Mouse (Mus musculus) embryonic facial prominence, embryonic 11.5 days (tissue): ENCODE results near the gene 4930402H24Rik. TPM values are rescaled to one million over a fixed set of nuclear protein-coding genes. Genes with fewer than 3 reads are reported as not detected.

Experiments
- ATAC-seq: fragments of 200-750 bp; cut with Nextera tagmentation; replicated peaks from 2 replicates; pipeline ENCODE4 v1.8.0; 2017; ENCODE audit warnings: low read depth; ENCODE audit not compliant: insufficient number of reproducible peaks, low FRiP score, low TSS enrichment
- DNase-seq: peaks from one replicate; pipeline ENCODE4 v3.0.0-alpha.2; 2015; ENCODE audit warnings: low spot score
- H3K27ac ChIP-seq: fragments of 300-500 bp; sonication (generic); replicated peaks from 2 replicates; pipeline ENCODE4 v1.5.1; 2014; ENCODE audit warnings: mild to moderate bottlenecking, low read depth, low read length, control low read depth
- H3K27me3 ChIP-seq: fragments of 300-500 bp; sonication (generic); 2 replicates; pipeline ENCODE4 v1.6.1; 2014; ENCODE audit warnings: mild to moderate bottlenecking, low read length, moderate library complexity, mixed read lengths; ENCODE audit not compliant: control insufficient read depth, insufficient read depth
- H3K36me3 ChIP-seq: fragments of 300-500 bp; sonication (generic); replicated peaks from 2 replicates; pipeline ENCODE4 v1.6.1; 2014; ENCODE audit warnings: low read depth, mild to moderate bottlenecking, low read length, moderate library complexity, mixed read lengths; ENCODE audit not compliant: control insufficient read depth, insufficient read depth
- H3K4me1 ChIP-seq: fragments of 300-500 bp; sonication (generic); 2 replicates; pipeline ENCODE4 v1.6.1; 2014; ENCODE audit warnings: low read length, mixed read lengths; ENCODE audit not compliant: control insufficient read depth, insufficient read depth
- H3K4me2 ChIP-seq: fragments of 300-500 bp; sonication (generic); 2 replicates; pipeline ENCODE4 v1.6.1; 2014; ENCODE audit warnings: low read depth, mild to moderate bottlenecking, control low read depth, low read length, moderate library complexity
- H3K4me3 ChIP-seq: fragments of 300-500 bp; sonication (generic); 2 replicates; pipeline ENCODE4 v1.5.1; 2014; ENCODE audit warnings: low read depth, low read length, control low read depth
- H3K9ac ChIP-seq: fragments of 300-500 bp; sonication (generic); replicated peaks from 2 replicates; pipeline ENCODE4 v1.6.1; 2014; ENCODE audit warnings: mild to moderate bottlenecking, control low read depth, low read length
- H3K9me3 ChIP-seq: fragments of 300-500 bp; sonication (generic); replicated peaks from 2 replicates; pipeline ENCODE4 v1.6.1; 2016; ENCODE audit warnings: mild to moderate bottlenecking, low read length, inconsistent platforms, mixed read lengths; ENCODE audit not compliant: control insufficient read depth
- WGBS: fragments of 180-500 bp; shearing (Covaris S2); extraction: QIAGEN DNeasy Blood & Tissue Kit; methylation state at CpG from one replicate; pipeline ENCODE4 v1.1.7; 2014; 5-methylcytosine and 5-hydroxymethylcytosine counted together
- polyA plus RNA-seq: library from polyadenylated mRNA; unstranded; fragments of >200 nt; fragmentation: Nextera tagmentation; extraction: Ambion mirVana; gene quantifications from 2 replicates; pipeline ENCODE4 v1.2.1, GENCODE M21; 2014

Gene 4930402H24Rik
- polyA plus RNA-seq, 1 experiment from 2014 or later = 31.3 TPM

DNA sequence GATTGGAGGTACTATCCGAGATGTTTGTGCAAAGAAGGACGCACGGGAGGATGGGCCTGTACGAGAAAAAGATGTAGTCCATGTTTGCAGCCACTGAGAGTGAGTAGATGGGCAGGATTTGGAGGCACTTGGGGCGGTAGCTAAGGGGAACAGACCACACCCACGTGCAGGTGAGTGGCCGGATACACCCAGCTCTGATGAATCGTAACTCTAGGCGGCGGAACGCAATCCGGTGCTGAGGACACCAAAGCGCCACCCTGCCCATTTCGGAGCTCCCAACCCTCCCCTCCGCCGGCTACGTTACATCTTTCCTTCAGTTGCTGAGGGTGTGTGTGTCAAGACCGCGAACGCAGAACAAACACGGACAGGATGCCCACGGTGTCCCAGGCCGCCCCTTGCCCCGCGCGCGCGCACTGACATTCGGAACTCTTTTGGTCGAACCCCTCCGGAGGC, 209.5 kb downstream of the 4930402H24Rik start:
- H3K9ac ChIP-seq = peak overlapping the region; percentile 54
- no peak overlapping the region for H3K27ac ChIP-seq
- under 1% methylated on average over 31 of the region's 31 CpGs for WGBS
- H3K4me3 ChIP-seq = peak overlapping the region; percentile 48
- peaks cover 22% of the 10 kb centered on the region for H3K27me3 ChIP-seq
- H3K4me1 ChIP-seq = peaks cover 4% of the 10 kb centered on the region
- H3K9me3 ChIP-seq = no peaks in the 10 kb centered on the region
- H3K36me3 ChIP-seq = no peaks in the 10 kb centered on the region
- ATAC-seq (peak; percentile 29; the same call in 1 of the 2 replicates), DNase-seq (peak; percentile 20)
- H3K4me2 ChIP-seq = peak overlapping the region; percentile 100

DNA sequence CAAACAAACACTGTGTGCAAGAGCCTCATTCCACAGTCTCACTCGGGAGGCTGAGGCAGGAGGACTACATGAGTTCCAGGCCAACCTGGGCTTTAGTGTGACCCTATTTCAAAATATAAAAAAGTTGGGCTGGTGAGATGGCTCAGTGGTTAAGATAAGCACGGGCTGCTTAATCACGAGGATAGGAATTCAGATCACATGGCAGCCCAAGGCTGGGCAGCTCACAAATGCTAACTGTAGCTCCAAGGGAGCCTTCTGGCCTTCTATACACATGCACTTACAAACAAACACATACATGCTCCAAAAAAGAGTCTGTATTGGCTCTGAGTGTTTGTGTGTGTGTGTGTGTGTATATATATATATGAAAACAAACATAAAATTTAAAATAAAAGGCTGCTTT, 212.6 kb downstream of the 4930402H24Rik start:
- no peak overlapping the region for H3K9ac ChIP-seq
- no peaks in the 10 kb centered on the region for H3K9me3 ChIP-seq
- WGBS = 42% methylated on average over 3 of the region's 3 CpGs
- no peak for DNase-seq
- peaks cover 4% of the 10 kb centered on the region for H3K4me1 ChIP-seq
- H3K4me3 ChIP-seq = no peak overlapping the region
- no peak overlapping the region for H3K27ac ChIP-seq
- H3K4me2 ChIP-seq = no peak overlapping the region
- H3K27me3 ChIP-seq = peaks cover 21% of the 10 kb centered on the region
- ATAC-seq = no peak
- H3K36me3 ChIP-seq = no peaks in the 10 kb centered on the region

DNA sequence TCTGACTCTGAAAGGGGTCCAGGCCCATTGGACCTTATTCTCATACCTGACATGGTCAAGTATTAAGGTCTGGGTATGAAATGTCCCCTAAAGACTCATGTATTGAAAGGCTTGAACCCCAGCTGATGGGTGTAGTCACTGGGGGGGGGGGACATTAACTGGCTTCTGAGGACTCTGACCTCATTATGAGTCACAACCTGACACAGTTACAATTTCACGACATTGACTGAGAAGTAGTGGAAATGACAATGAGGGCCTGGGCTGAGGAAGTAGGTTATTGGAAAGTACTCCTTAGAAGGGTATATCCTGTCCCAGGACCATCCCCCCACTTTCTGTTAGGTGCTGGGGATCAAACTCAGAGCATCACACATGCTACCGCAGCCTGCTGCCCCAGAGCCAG, 217.2 kb downstream of the 4930402H24Rik start:
- WGBS = 83% methylated on average over 2 of the region's 2 CpGs
- H3K4me3 ChIP-seq = no peak overlapping the region
- no peaks in the 10 kb centered on the region for H3K36me3 ChIP-seq
- no peak overlapping the region for H3K4me2 ChIP-seq
- DNase-seq (no peak), ATAC-seq (no peak)
- no peaks in the 10 kb centered on the region for H3K9me3 ChIP-seq
- H3K27ac ChIP-seq = no peak overlapping the region
- no peaks in the 10 kb centered on the region for H3K27me3 ChIP-seq
- H3K9ac ChIP-seq = no peak overlapping the region
- H3K4me1 ChIP-seq = no peaks in the 10 kb centered on the region

DNA sequence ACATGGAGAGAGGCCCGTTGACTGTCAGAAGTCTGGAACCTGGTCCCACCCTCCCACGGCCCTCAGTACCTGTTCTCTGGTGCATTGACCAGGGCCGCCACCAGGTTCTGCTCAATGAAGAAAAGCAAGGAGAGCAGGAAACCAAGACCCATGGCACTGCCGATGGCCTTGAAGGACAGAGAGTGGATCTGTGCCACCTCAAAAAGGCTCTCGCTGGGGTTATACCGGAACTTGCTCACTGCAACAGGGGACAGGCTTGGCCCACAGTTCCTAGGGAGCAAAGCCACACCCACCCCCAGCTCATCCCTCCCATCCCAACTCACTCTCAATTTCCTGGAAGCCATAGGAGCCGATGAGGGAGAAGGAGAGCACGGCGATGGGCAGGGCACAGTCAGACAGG, 220.8 kb downstream of the 4930402H24Rik start:
- Histone ChIP-seq H3K36me3 (no peaks in the 10 kb centered on the region; the same call in none of the 2 replicates), H3K9me3 (no peaks in the 10 kb centered on the region), H3K4me3 (no peak overlapping the region), H3K27ac (no peak overlapping the region), H3K4me1 (no peaks in the 10 kb centered on the region), H3K27me3 (no peaks in the 10 kb centered on the region), H3K4me2 (no peak overlapping the region), H3K9ac (no peak overlapping the region)
- DNase-seq (no peak), ATAC-seq (no peak)
- WGBS = 86% methylated on average over 9 of the region's 9 CpGs

DNA sequence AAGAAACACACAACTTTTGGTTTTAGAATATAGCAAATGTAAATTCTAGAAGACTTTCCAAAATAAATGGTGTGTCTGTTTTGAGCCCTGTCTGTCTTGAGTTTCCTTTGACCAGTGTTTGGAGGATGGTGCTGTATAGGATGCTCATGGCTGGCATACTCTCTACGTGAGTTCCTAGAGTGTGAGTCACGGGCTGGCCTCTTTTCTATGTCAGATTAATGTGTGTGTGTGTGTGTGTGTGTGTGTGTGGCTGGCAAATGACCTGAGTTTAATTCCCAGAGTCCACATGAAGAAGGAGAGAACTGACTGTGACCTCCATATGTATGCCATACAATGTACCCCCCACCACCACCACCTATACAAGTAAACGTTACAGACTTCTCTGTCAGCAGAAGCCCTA, 224.7 kb downstream of the 4930402H24Rik start:
- Histone ChIP-seq H3K4me3 (no peak overlapping the region), H3K27ac (no peak overlapping the region), H3K4me1 (no peaks in the 10 kb centered on the region), H3K9me3 (no peaks in the 10 kb centered on the region), H3K27me3 (no peaks in the 10 kb centered on the region), H3K4me2 (no peak overlapping the region), H3K36me3 (peaks cover 9% of the 10 kb centered on the region), H3K9ac (no peak overlapping the region)
- 83% methylated on average over 3 of the region's 3 CpGs for WGBS
- DNase-seq (no peak), ATAC-seq (no peak)

DNA sequence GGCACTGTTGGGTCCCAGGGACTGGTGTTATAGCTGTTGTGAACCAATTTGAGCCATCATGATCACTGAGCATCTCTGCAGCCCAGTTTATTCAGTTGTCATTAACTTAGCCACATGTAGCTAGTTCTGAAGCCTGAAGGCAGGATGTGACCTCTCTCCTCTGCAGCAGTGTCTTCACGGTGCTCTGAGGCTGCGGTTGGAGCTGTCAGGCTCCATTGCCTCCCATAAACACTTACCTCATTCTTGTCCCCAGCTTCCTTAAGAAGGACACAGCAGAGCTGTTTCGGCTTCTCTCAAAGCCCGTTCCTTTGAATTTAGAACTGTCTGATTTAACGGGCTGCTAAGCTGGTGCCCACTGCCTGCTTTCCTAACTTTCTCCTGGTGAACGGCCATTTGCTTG, 226.3 kb downstream of the 4930402H24Rik start:
- 77% methylated on average over 6 of the region's 6 CpGs for WGBS
- Histone ChIP-seq H3K9me3 (no peaks in the 10 kb centered on the region), H3K4me2 (no peak overlapping the region), H3K36me3 (peaks cover 9% of the 10 kb centered on the region), H3K27ac (no peak overlapping the region), H3K27me3 (no peaks in the 10 kb centered on the region), H3K4me1 (no peaks in the 10 kb centered on the region), H3K4me3 (no peak overlapping the region), H3K9ac (no peak overlapping the region)
- ATAC-seq = no peak
- no peak for DNase-seq

DNA sequence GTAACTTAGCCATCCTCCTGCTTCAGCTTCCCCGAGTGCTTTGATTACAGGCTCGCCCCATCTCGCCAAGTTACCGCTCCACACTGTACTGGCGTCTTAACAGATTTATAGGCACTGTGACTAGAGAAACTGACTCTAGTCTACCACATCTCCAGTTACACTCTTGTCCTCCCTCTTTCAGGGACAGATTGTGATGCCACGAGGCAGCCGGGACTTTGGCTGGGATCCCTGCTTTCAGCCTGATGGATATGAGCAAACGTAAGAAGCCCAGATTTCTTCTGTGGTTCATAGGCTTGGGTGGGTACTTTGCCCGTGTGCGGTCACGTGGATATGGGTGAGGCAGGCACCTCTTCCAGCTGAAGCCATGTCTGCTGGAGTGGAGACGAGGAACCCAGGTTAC, 227.1 kb downstream of the 4930402H24Rik start:
- 94% methylated on average over 12 of the region's 12 CpGs for WGBS
- no peaks in the 10 kb centered on the region for H3K27me3 ChIP-seq

DNA sequence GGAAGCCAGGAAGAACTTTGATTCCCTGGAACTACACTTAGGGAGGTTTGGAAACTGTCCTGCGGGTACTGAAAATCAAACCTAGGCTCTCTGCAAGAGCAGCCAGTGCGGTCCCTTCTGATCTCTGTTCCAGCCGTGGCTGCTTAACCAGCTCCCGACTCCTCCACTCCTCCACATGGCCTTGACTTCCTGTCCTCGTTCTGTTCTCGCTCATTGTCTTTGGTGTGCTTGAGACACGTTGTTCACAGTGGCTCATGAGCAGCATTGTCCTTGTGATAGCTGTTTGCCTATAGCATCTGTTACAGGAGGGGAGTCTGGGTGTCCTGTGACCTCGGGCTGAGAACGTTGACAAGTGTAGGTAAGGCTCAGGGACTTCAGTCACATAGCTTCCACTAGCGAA, 229.0 kb downstream of the 4930402H24Rik start:
- Histone ChIP-seq H3K9me3 (no peaks in the 10 kb centered on the region), H3K27me3 (no peaks in the 10 kb centered on the region), H3K9ac (no peak overlapping the region), H3K4me3 (no peak overlapping the region), H3K4me2 (no peak overlapping the region), H3K4me1 (no peaks in the 10 kb centered on the region), H3K36me3 (peaks cover 17% of the 10 kb centered on the region), H3K27ac (no peak overlapping the region)
- DNase-seq (no peak), ATAC-seq (no peak)
- 89% methylated on average over 10 of the region's 10 CpGs for WGBS

More for the DNA sequence above, 227.1 kb downstream of the 4930402H24Rik start:
- no peak overlapping the region for H3K27ac ChIP-seq
- H3K9ac ChIP-seq = no peak overlapping the region
- H3K36me3 ChIP-seq = peaks cover 11% of the 10 kb centered on the region
- no peak for ATAC-seq
- H3K4me1 ChIP-seq = no peaks in the 10 kb centered on the region
- H3K9me3 ChIP-seq = no peaks in the 10 kb centered on the region
- no peak overlapping the region for H3K4me3 ChIP-seq
- DNase-seq = no peak
- no peak overlapping the region for H3K4me2 ChIP-seq
